Mouse (Mus musculus) midbrain, postnatal 0 days (tissue): ENCODE results near the gene Aif1. TPM values are rescaled to one million over a fixed set of nuclear protein-coding genes. Genes with fewer than 3 reads are reported as not detected.

Experiments
- ATAC-seq: fragments of 200-750 bp; cut with Nextera tagmentation; 2 replicates; pipeline ENCODE4 v1.8.0; 2017; ENCODE audit warnings: moderate number of reproducible peaks, mild to moderate bottlenecking, moderate TSS enrichment, moderate library complexity; ENCODE audit not compliant: low FRiP score
- DNase-seq: peaks from one replicate; pipeline ENCODE4 v3.0.0-alpha.2; 2015; ENCODE audit warnings: low spot score
- H3K27ac ChIP-seq: fragments of 300-500 bp; sonication (generic); 2 replicates; pipeline ENCODE4 v1.5.1; 2014; ENCODE audit warnings: low read depth, mild to moderate bottlenecking, low read length, mixed read lengths
- H3K27me3 ChIP-seq: fragments of 300-500 bp; sonication (generic); 2 replicates; pipeline ENCODE4 v1.6.1; 2014; ENCODE audit warnings: low read length, control low read depth, mixed read lengths; ENCODE audit not compliant: insufficient read depth
- H3K36me3 ChIP-seq: fragments of 300-500 bp; sonication (generic); 2 replicates; pipeline ENCODE4 v1.6.1; 2014; ENCODE audit warnings: low read length, control low read depth, mixed read lengths; ENCODE audit not compliant: insufficient read depth
- H3K4me1 ChIP-seq: fragments of 300-500 bp; sonication (generic); 2 replicates; pipeline ENCODE4 v1.6.1; 2014; ENCODE audit warnings: mild to moderate bottlenecking, control low read depth, antibody characterized with exemption, low read length, mixed read lengths; ENCODE audit not compliant: insufficient read depth
- H3K4me2 ChIP-seq: fragments of 300-500 bp; sonication (generic); 2 replicates; pipeline ENCODE4 v1.6.1; 2014; ENCODE audit warnings: low read depth, mild to moderate bottlenecking, low read length, mixed read lengths; ENCODE audit not compliant: poor library complexity, severe bottlenecking
- H3K4me3 ChIP-seq: fragments of 300-500 bp; sonication (generic); 2 replicates; pipeline ENCODE4 v1.5.1; 2014; ENCODE audit warnings: low read depth, mild to moderate bottlenecking, low read length, moderate library complexity
- H3K9ac ChIP-seq: fragments of 300-500 bp; sonication (generic); replicated peaks from 2 replicates; pipeline ENCODE4 v1.6.1; 2014; ENCODE audit warnings: mild to moderate bottlenecking, low read length, moderate library complexity, mixed read lengths; ENCODE audit not compliant: poor library complexity, severe bottlenecking
- H3K9me3 ChIP-seq: fragments of 300-500 bp; sonication (generic); 2 replicates; pipeline ENCODE4 v1.6.1; 2016; ENCODE audit warnings: low read length, control low read depth
- CTCF ChIP-seq: IDR thresholded peaks from 2 replicates; pipeline ENCODE4 v1.5.1; 2016; ENCODE audit warnings: antibody characterized with exemption, mild to moderate bottlenecking
- WGBS: fragments of 180-500 bp; shearing (Covaris S2); extraction: QIAGEN DNeasy Blood & Tissue Kit; methylation state at CpG from one replicate; pipeline ENCODE4 v1.1.7; 2014; 5-methylcytosine and 5-hydroxymethylcytosine counted together
- polyA plus RNA-seq: library from polyadenylated mRNA; unstranded; fragments of >200 nt; fragmentation: Nextera tagmentation; extraction: Ambion mirVana; gene quantifications from 2 replicates; pipeline ENCODE4 v1.2.1, GENCODE M21; 2015
- total RNA-seq: library from RNA; depleted of rRNA; stranded (reverse); fragments of >200 nt; gene quantifications from 2 replicates; pipeline ENCODE4 v1.2.3, GENCODE M21; 2014

Aif1 gene
- total and polyA plus RNA-seq, 2 experiments from 2014 or later = 4.1 to 9.5 TPM

GRCm38 (mm10) chr17:35131500-35132173 lies 44.2 kb downstream of the Aif1 start, which contains the start of gene Apom:
Apom (minus strand) TSS chr17:35132050.
- ATAC-seq = no peak
- 0 out of 2 replicates have a peak, but pooled peaks cover 7% of the 10 kb centered on the region for H3K36me3 ChIP-seq
- no peaks in the 10 kb centered on the region for H3K27me3 ChIP-seq
- TF ChIP-seq CTCF = no peak
- WGBS = 86% methylated on average over 15 of the region's 15 CpGs
- H3K9ac ChIP-seq = no peak within 1 kb of the TSS
- no peak within 1 kb of the TSS for H3K4me3 ChIP-seq
- no peak within 1 kb of the TSS for H3K27ac ChIP-seq
- no peak within 1 kb of the TSS for H3K4me2 ChIP-seq
- H3K9me3 ChIP-seq = no peaks in the 10 kb centered on the region
- no peak for DNase-seq
- H3K4me1 ChIP-seq = peaks cover 12% of the 10 kb centered on the region

GRCm38 (mm10) chr17:35131038-35131437 lies 44.8 kb downstream of the Aif1 start:
- H3K4me2 ChIP-seq = no peak overlapping the region
- H3K9me3 ChIP-seq = no peaks in the 10 kb centered on the region
- 89% methylated on average over 8 of the region's 8 CpGs for WGBS
- DNase-seq (no peak), ATAC-seq (no peak)
- H3K27me3 ChIP-seq = no peaks in the 10 kb centered on the region
- H3K4me1 ChIP-seq = peaks cover 13% of the 10 kb centered on the region
- no peak overlapping the region for H3K4me3 ChIP-seq
- no peak overlapping the region for H3K27ac ChIP-seq
- no peak for TF ChIP-seq CTCF
- 0 out of 2 replicates have a peak, but pooled peaks cover 7% of the 10 kb centered on the region for H3K36me3 ChIP-seq
- no peak overlapping the region for H3K9ac ChIP-seq

DNA sequence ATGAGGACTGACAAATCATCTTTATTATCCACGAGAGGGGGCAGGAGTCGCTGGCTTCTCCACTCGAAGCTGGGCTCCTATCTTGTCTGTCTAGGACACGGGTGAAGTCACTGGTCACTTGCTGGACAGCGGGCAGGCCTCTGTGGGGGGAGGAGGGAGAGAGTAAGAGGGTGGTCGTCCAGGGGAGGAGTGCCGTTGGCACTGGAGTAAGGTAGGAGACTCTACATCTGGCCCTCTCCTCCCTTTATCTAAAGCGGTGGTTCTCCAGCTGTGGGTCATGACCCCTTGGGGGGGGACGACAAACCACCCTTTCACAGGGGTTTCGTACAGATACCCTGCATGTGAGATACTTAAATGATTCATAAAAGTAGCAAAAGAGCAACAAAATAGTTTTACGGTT lies 46.9 kb downstream of the Aif1 start:
- no peak overlapping the region for H3K27ac ChIP-seq
- DNase-seq (no peak), ATAC-seq (no peak)
- WGBS = 68% methylated on average over 11 of the region's 11 CpGs
- peaks cover 13% of the 10 kb centered on the region for H3K4me1 ChIP-seq
- TF ChIP-seq CTCF = no peak
- no peak overlapping the region for H3K9ac ChIP-seq
- H3K4me3 ChIP-seq = no peak overlapping the region
- H3K36me3 ChIP-seq = peaks cover 13% of the 10 kb centered on the region
- H3K9me3 ChIP-seq = no peaks in the 10 kb centered on the region
- no peak overlapping the region for H3K4me2 ChIP-seq
- H3K27me3 ChIP-seq = no peaks in the 10 kb centered on the region

- Histone ChIP-seq H3K27me3 (no peaks in the 10 kb centered on the region), H3K4me1 (peaks cover 13% of the 10 kb centered on the region), H3K9me3 (no peaks in the 10 kb centered on the region), H3K4me2 (peak overlapping the region; percentile 88), H3K27ac (no peak overlapping the region; the same call in 1 of the 2 replicates), H3K36me3 (peaks cover 13% of the 10 kb centered on the region), H3K4me3 (peak overlapping the region; percentile 69), H3K9ac (peak overlapping the region; percentile 84)
- no peak for DNase-seq
- 68% methylated on average over 13 of the region's 13 CpGs for WGBS
- TF ChIP-seq CTCF = no peak
- no peak for ATAC-seq
These were observed 48.9 kb downstream of the Aif1 start for GRCm38 (mm10) chr17:35127017-35127416.

GRCm38 (mm10) chr17:35126206-35126611 lies 49.7 kb downstream of the Aif1 start, which contains the start of gene D17H6S53E:
D17H6S53E (plus strand) TSS chr17:35126373.
- DNase-seq = peak; percentile 74
- Histone ChIP-seq H3K9ac (peak within 1 kb of the TSS; percentile 84), H3K27ac (peak within 1 kb of the TSS; percentile 80), H3K4me2 (peak within 1 kb of the TSS; percentile 88), H3K4me3 (peak within 1 kb of the TSS; percentile 69), H3K36me3 (peaks cover 13% of the 10 kb centered on the region), H3K9me3 (no peaks in the 10 kb centered on the region), H3K4me1 (peaks cover 13% of the 10 kb centered on the region), H3K27me3 (no peaks in the 10 kb centered on the region)
- under 1% methylated on average over 36 of the region's 36 CpGs for WGBS
- peak; percentile 22; the same call in 1 of the 2 replicates for ATAC-seq
- TF ChIP-seq CTCF = no peak

DNA sequence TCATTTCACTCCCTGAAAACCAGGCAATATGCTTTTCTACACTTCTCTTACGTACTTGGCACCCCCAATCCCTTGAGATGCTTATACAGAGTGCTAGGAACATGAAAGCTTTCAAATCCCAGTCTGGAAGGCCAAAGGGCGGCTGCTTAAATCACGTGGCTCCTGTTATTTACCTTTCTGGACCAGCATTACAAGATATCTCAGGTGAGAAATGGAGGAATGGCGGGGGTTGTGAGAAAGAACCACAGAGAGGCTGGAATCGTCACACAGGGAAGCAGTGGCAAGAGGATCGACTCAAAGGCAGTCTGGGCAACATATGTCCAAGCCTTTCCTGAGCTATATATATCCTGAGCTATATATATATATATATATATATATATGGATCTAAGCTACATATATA lies 50.3 kb downstream of the Aif1 start:
- H3K36me3 ChIP-seq = peaks cover 13% of the 10 kb centered on the region
- DNase-seq = no peak
- no peak for ATAC-seq
- H3K9me3 ChIP-seq = no peaks in the 10 kb centered on the region
- WGBS = 25% methylated on average over 6 of the region's 6 CpGs
- peak overlapping the region; percentile 84 for H3K9ac ChIP-seq
- H3K27ac ChIP-seq = no peak overlapping the region; the same call in 1 of the 2 replicates
- H3K4me1 ChIP-seq = peaks cover 13% of the 10 kb centered on the region
- H3K4me2 ChIP-seq = peak overlapping the region; percentile 88
- H3K27me3 ChIP-seq = no peaks in the 10 kb centered on the region
- H3K4me3 ChIP-seq = peak overlapping the region; percentile 69
- TF ChIP-seq CTCF = no peak
